Mouse (Mus musculus) stomach, postnatal 0 days (tissue): ENCODE measurements at regions not wholly inside any gene's neighbourhood (a gene's known extent, or its start where the extent isn't known, plus 50 kb on each side); places are given as distances from the start of the nearest gene placed in this dataset.

Source experiments
- ATAC-seq: fragments of 200-750 bp; cut with Nextera tagmentation; 2 replicates; pipeline ENCODE4 v1.8.0; 2017; ENCODE audit not compliant: low FRiP score, low TSS enrichment
- DNase-seq: peaks from one replicate; pipeline ENCODE4 v3.0.0-alpha.2; 2016; ENCODE audit warnings: low spot score
- H3K27ac ChIP-seq: fragments of 300-500 bp; sonication (generic); replicated peaks from 2 replicates; pipeline ENCODE4 v1.5.1; 2014; ENCODE audit warnings: mild to moderate bottlenecking, control low read depth
- H3K27me3 ChIP-seq: fragments of 300-500 bp; sonication (generic); 2 replicates; pipeline ENCODE4 v1.6.1; 2014; ENCODE audit warnings: low read length; ENCODE audit not compliant: control insufficient read depth, insufficient read depth
- H3K36me3 ChIP-seq: fragments of 300-500 bp; sonication (generic); 2 replicates; pipeline ENCODE4 v1.6.1; 2014; ENCODE audit warnings: low read length, mixed read lengths; ENCODE audit not compliant: control insufficient read depth, insufficient read depth
- H3K4me1 ChIP-seq: fragments of 300-500 bp; sonication (generic); replicated peaks from 2 replicates; pipeline ENCODE4 v1.6.1; 2014; ENCODE audit warnings: antibody characterized with exemption; ENCODE audit not compliant: control insufficient read depth, insufficient read depth
- H3K4me2 ChIP-seq: fragments of 300-500 bp; sonication (generic); replicated peaks from 2 replicates; pipeline ENCODE4 v1.6.1; 2014; ENCODE audit warnings: low read depth, mild to moderate bottlenecking, control low read depth, moderate library complexity
- H3K4me3 ChIP-seq: fragments of 300-500 bp; sonication (generic); 2 replicates; pipeline ENCODE4 v1.5.1; 2014; ENCODE audit warnings: low read depth, low read length, control low read depth
- H3K9ac ChIP-seq: fragments of 300-500 bp; sonication (generic); 2 replicates; pipeline ENCODE4 v1.6.1; 2014; ENCODE audit warnings: mild to moderate bottlenecking, low read length, control low read depth, mixed read lengths
- H3K9me3 ChIP-seq: fragments of 300-500 bp; sonication (generic); 2 replicates; pipeline ENCODE4 v1.6.1; 2016; ENCODE audit warnings: low read length; ENCODE audit not compliant: control insufficient read depth
- CTCF ChIP-seq: IDR thresholded peaks from 2 replicates; pipeline ENCODE4 v1.5.1; 2016; ENCODE audit warnings: antibody characterized with exemption, low read depth, mild to moderate bottlenecking, moderate library complexity
- EP300 ChIP-seq: optimal IDR thresholded peaks from 2 replicates; pipeline ENCODE3; 2016; ENCODE audit warnings: antibody characterized with exemption
- WGBS: fragments of 180-500 bp; shearing (Covaris S2); extraction: QIAGEN DNeasy Blood & Tissue Kit; methylation state at CpG from one replicate; pipeline ENCODE4 v1.1.7; 2014; 5-methylcytosine and 5-hydroxymethylcytosine counted together

DNA sequence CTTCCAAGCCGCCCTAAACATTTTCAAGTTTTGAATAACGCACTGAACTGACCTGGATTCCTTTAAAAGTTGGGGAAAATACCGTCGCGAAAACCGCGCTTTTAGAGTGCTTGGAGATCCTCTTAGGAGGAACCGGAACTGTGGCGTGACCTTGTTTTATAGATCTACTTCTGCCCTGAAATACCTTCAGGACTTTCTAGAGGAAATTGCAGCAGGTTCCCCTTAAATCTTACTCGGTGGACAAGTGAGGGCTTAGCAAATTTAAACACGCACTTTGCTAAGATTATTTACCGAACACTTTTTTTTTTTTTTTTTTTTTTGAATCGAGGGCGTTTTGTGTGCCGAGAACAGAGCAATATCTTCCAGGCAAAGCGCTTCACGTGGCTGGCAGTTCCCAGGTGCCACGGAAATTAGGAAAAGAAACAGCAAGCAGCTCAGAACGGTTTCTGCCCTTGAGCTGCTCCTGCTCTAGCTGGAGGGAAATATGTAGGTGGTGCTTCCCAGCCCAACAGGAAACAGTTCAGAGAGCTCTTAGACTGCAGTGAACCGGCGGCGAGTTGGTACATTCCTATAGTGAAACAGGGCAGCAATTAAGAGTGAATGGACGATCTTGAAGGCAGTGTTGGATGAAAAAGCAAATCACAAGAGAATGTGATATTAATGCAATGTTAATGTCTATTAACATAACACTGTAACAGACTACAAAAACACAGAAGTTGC, 127.1 kb downstream of the Tmem161b start:
- TF ChIP-seq CTCF (no peak), EP300 (no peak)
- Histone ChIP-seq H3K4me2 (peak overlapping the region; percentile 66), H3K36me3 (no peaks in the 10 kb centered on the region), H3K9ac (peak overlapping the region; percentile 35; the same call in 1 of the 2 replicates), H3K27me3 (peaks cover 10% of the 10 kb centered on the region; the same call in 1 of the 2 replicates), H3K9me3 (no peaks in the 10 kb centered on the region), H3K4me3 (peak overlapping the region; percentile 40), H3K4me1 (no peaks in the 10 kb centered on the region), H3K27ac (no peak overlapping the region)
- DNase-seq, result peak; percentile 32
- under 1% methylated on average over 23 of the region's 23 CpGs for WGBS
- no peak for ATAC-seq

DNA sequence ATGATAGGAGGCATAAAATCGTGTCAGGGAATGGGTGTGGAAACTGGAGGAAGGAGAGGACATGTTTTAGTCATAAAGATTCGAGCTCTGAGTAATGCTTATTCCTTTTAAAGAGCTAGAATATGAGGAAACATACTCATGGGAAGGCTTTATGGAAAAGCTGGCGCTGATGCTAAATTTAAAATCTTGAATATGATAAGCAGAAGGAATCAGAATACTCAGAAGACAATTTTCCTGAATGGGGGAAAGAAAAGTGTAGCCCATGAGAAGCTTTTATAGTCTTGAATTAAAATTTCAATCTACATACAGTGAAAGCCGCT, 127.6 kb downstream of the Tmem161b start:
- Histone ChIP-seq H3K27me3 (peaks cover 10% of the 10 kb centered on the region; the same call in 1 of the 2 replicates), H3K4me1 (no peaks in the 10 kb centered on the region), H3K4me3 (no peak overlapping the region), H3K9ac (no peak overlapping the region), H3K9me3 (no peaks in the 10 kb centered on the region), H3K27ac (no peak overlapping the region), H3K4me2 (peak overlapping the region; percentile 66; the same call in 1 of the 2 replicates), H3K36me3 (no peaks in the 10 kb centered on the region)
- DNase-seq (no peak), ATAC-seq (no peak)
- WGBS, result 43% methylated on average over 4 of the region's 4 CpGs
- TF ChIP-seq EP300, result no peak
- TF ChIP-seq CTCF, result no peak

DNA sequence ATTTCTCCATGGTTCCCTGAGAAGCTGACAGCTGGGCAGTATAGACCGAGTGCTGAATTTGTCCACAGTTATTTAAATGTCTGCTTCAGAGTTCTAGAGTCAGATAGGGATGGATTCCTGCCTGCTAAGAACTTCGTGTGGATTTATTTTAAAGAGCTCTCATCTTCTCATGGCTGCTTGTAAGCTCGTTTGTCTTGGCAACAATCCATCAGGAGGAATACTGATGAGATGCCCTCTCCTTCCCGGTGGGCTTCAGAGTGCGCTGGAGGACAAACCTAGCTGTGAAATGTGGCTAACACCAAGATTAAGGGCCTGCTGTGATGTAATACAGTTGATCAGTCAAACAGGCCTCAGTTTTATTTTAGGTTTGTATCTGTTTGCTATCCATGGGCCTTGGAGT, 128.7 kb downstream of the Tmem161b start:
- no peak overlapping the region for H3K9ac ChIP-seq
- H3K4me3 ChIP-seq, result no peak overlapping the region
- ATAC-seq (no peak), DNase-seq (no peak)
- WGBS, result 48% methylated on average over 5 of the region's 5 CpGs
- no peak for TF ChIP-seq EP300
- no peak for TF ChIP-seq CTCF
- no peaks in the 10 kb centered on the region for H3K36me3 ChIP-seq
- peaks cover 10% of the 10 kb centered on the region; the same call in 1 of the 2 replicates for H3K27me3 ChIP-seq
- H3K4me2 ChIP-seq, result no peak overlapping the region
- no peak overlapping the region for H3K27ac ChIP-seq
- H3K9me3 ChIP-seq, result no peaks in the 10 kb centered on the region
- no peaks in the 10 kb centered on the region for H3K4me1 ChIP-seq

DNA sequence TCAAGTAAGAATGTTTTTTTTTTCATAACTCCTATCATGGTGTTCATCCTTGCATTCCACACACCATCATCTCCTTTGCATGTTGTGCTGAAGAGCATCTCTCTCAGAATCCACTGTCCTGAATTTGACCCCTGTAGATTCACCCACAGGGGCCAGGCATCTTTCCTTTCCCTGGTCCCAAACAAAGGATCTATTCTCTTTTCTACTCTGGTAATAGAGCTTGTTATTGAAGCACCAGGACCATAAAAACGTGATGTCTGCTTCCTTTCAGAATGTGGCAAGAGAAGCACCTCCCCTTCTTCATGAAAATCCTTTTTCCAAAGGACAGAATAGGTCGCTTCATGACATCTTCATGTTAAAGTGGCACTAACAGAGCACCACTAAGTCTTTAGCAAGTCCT, 134.4 kb downstream of the Tmem161b start:
- H3K27ac ChIP-seq, result no peak overlapping the region
- H3K4me1 ChIP-seq, result no peaks in the 10 kb centered on the region
- H3K27me3 ChIP-seq, result no peaks in the 10 kb centered on the region
- WGBS, result 40% methylated on average over 2 of the region's 2 CpGs
- TF ChIP-seq EP300 (no peak), CTCF (no peak)
- H3K9me3 ChIP-seq, result no peaks in the 10 kb centered on the region
- ATAC-seq (no peak), DNase-seq (no peak)
- no peak overlapping the region for H3K4me2 ChIP-seq
- H3K4me3 ChIP-seq, result no peak overlapping the region
- no peak overlapping the region for H3K9ac ChIP-seq
- H3K36me3 ChIP-seq, result no peaks in the 10 kb centered on the region

DNA sequence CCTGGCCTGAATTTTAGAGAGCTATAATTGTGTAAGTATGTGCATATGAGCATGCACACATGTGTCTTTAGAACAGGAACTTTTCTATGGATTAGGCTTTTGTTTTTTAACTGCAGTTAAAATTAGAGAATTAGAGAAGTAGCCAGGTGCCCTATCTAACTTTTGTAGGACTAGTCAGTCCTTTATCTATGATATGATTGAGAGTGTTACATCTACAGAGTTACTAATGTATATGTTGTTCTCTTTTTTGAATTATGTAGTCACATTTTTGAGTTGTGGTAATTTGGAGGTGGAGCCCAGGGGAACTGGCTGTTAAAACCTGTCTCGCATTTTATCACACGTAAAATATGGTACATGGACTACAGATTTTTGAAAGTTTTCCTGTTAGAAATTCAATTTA, 138.4 kb downstream of the Tmem161b start:
- H3K27me3 ChIP-seq, result no peaks in the 10 kb centered on the region
- no peaks in the 10 kb centered on the region for H3K36me3 ChIP-seq
- H3K4me1 ChIP-seq, result no peaks in the 10 kb centered on the region
- no peak for TF ChIP-seq CTCF
- no peak for TF ChIP-seq EP300
- H3K9me3 ChIP-seq, result no peaks in the 10 kb centered on the region
- H3K27ac ChIP-seq, result no peak overlapping the region
- ATAC-seq, result no peak
- WGBS, result 92% methylated on average over 2 of the region's 2 CpGs
- no peak overlapping the region for H3K9ac ChIP-seq
- H3K4me2 ChIP-seq, result no peak overlapping the region
- H3K4me3 ChIP-seq, result no peak overlapping the region
- DNase-seq, result no peak

DNA sequence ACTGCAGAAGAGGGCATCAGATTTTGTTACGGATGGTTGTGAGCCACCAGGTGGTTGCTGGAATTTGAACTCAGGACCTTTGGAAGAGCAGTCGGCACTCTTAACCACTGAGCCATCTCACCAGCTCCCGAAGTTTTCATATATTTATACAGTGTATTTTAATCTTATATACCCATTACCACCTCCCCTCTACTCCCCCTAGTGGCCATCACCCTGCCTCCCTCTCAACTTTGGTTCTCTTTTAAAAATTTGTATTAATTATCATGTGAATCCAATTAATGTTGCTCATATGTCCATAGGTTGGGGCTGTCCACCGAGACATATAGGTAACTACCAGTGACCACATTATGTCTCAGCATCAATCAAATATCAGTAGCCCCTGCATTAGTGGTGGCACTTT, 142.0 kb downstream of the Tmem161b start:
- ATAC-seq, result no peak
- Histone ChIP-seq H3K4me1 (no peaks in the 10 kb centered on the region), H3K4me3 (no peak overlapping the region), H3K9ac (no peak overlapping the region), H3K4me2 (no peak overlapping the region), H3K36me3 (no peaks in the 10 kb centered on the region), H3K27ac (no peak overlapping the region), H3K9me3 (no peaks in the 10 kb centered on the region), H3K27me3 (no peaks in the 10 kb centered on the region)
- TF ChIP-seq EP300 (no peak), CTCF (peak; percentile 50)
- WGBS, result 87% methylated on average over 4 of the region's 4 CpGs
- DNase-seq, result no peak
